Mouse (Mus musculus) testis, postnatal 10 days (tissue): Measurements from ENCODE around the gene Ganc.

Experiments
- DNase-seq: peaks from one replicate; pipeline ENCODE4 v3.0.0; 2021; ENCODE audit warnings: low spot score

Gene Ganc

DNA sequence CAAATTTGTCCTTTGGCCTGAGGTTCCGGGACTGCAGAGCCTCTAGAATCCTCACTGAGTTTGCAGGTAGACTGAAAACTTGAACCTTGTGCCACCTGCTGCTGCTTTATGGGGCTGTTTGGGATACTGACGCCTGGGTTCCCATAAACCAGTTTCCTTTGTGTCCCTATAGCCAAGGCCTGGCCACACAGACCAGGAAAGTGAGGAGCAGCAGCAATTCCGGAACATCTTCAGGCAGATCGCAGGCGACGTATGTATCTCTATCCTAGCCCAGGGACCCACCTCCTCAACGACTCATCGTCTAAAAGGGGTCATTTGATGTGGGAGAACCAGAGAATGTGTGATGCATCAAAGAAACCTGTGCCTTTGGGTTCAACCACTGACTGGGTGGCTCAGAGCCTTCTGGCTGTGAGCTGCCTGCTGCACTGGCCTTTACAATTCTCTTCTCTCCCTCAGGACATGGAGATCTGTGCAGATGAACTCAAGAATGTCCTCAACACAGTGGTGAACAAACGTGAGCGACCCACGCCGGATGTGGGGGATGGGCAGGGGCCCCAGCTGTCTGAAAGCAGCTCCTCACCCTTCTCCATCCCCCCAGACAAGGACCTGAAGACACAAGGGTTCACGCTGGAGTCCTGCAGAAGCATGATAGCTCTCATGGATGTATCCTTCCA is 98.4 kb downstream of the Ganc start:
- no peak for DNase-seq

DNA sequence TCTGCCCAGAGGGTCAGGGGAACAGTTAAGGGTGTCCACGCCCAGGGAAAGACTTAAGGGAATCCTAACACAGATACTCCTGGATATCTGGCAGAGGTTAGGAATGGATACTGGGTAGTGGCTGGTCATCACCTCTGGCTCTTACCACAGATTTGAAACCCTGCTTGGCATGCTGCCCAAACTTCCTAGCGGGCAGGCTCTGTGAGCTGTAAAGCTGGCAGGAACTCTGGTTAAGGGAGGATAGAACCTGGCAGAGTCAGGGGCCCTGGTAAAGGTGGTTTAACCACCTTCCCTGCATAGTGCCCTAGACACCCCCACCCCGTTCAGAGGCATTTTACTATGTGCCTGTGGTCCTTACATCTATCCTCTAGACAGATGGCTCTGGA is 98.9 kb downstream of the Ganc start:
- DNase-seq = peak; percentile 68

DNA sequence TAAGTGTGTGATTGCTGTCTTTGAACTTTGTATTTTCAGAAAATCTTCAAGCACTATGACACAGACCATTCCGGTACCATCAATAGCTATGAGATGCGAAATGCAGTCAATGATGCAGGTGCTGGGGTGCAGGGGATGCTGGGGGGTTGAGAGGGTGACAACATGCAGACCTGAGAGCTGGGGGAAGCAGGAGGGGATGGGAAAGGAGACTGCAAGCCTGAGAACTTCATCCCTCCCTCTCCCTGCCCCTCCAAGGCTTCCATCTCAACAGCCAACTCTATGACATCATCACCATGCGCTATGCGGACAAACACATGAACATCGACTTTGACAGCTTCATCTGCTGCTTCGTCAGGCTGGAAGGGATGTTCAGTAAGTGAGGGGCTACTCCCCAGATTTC is 99.4 kb downstream of the Ganc start:
- DNase-seq = no peak

DNA sequence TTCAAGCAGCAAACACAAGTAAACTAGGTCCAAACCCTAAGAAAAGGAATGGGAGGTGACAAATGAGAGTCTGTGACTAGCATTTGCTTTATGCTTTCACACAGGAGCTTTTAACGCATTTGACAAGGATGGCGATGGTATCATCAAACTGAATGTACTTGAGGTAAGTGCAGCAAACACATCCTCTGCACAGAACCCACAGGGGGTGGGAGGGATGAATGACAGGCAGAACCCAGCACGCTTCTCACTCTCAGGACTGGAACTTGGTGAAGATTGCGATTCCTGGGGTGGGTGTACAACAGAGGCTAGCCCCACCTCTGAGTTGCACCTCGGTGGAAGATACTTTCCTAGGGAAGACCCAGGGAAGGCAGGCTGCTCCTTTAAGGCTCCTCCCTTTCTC is 100.3 kb downstream of the Ganc start:
- DNase-seq = no peak
